Mouse (Mus musculus): ENCODE data around the gene Serpina1a. TPM values are rescaled to one million over a fixed set of nuclear protein-coding genes. Genes with fewer than 3 reads are reported as not detected.
A peak's percentile ranks its signal among the peaks of the same experiment; 100 is the strongest.
"Not testable (repeated sequence)": the region's sequence is repeated elsewhere in the genome, so short reads cannot be mapped to it uniquely, and the experiment has no call there.

Serpina1a gene
- under 1 TPM in 2 of 4 experiments, not detected in 2; 0.34 to 0.43 TPM for total RNA-seq (2022)

GRCm38 (mm10) chr12:103863101-103863974, at the start of gene Serpina1a:
Serpina1a (minus strand) TSS chr12:103863562.
- DNase-seq (ENCODE audit: low spot score in 2 of 2) = not testable (repeated sequence)

- DNase-seq (ENCODE audit: low spot score in 2 of 2) = not testable (repeated sequence)
Measured at GRCm38 (mm10) chr12:103909181-103909580, 45.8 kb upstream of the Serpina1a start.

GRCm38 (mm10) chr12:103907746-103908145, 44.4 kb upstream of the Serpina1a start:
- not testable (repeated sequence) for DNase-seq (ENCODE audit: low spot score in 2 of 2)

- not testable (repeated sequence) for DNase-seq (ENCODE audit: low spot score in 2 of 2)
Measured at GRCm38 (mm10) chr12:103904837-103905340, 41.5 kb upstream of the Serpina1a start, which contains the start of gene Serpina1c. Serpina1c (minus strand) TSS chr12:103904887.

- not testable (repeated sequence) for DNase-seq (ENCODE audit: low spot score in 2 of 2)
Measured at GRCm38 (mm10) chr12:103901929-103902328, 38.6 kb upstream of the Serpina1a start.

GRCm38 (mm10) chr12:103866873-103867272, 3.5 kb upstream of the Serpina1a start:
- DNase-seq (ENCODE audit: low spot score in 2 of 2) = not testable (repeated sequence)

- no peak for DNase-seq (ENCODE audit: low spot score in 2 of 2)
Measured at GRCm38 (mm10) chr12:103860976-103861375, 2.4 kb downstream of the Serpina1a start.

GRCm38 (mm10) chr12:103860571-103860970, 2.8 kb downstream of the Serpina1a start:
- DNase-seq (ENCODE audit: low spot score in 2 of 2) = not testable (repeated sequence)

- not testable (repeated sequence) for DNase-seq (ENCODE audit: low spot score in 2 of 2)
Measured at GRCm38 (mm10) chr12:103859584-103859983, 3.8 kb downstream of the Serpina1a start.

- DNase-seq (ENCODE audit: low spot score in 2 of 2) = not testable (repeated sequence)
Measured at GRCm38 (mm10) chr12:103853032-103853431, 10.3 kb downstream of the Serpina1a start.

- DNase-seq (ENCODE audit: low spot score in 2 of 2) = not testable (repeated sequence)
Measured at GRCm38 (mm10) chr12:103830273-103830672, 33.1 kb downstream of the Serpina1a start, which contains the start of gene Serpina1b. Serpina1b (minus strand) TSS chr12:103830373.

- DNase-seq (ENCODE audit: low spot score in 2 of 2) = not testable (repeated sequence)
Measured at GRCm38 (mm10) chr12:103827661-103828372, 35.5 kb downstream of the Serpina1a start.

GRCm38 (mm10) chr12:103823826-103824225, 39.5 kb downstream of the Serpina1a start:
- DNase-seq (ENCODE audit: low spot score in 2 of 2) = peak in 1 of 2 experiments; percentile 3

Other genes with a start within 250 kb of the Serpina1a start
- not detected for gene Serpina10, start 232.1 kb downstream of the Serpina1a start, total RNA-seq (2022)
- gene Serpina6, start 206.3 kb downstream of the Serpina1a start, total RNA-seq (2022) = not detected
- gene Serpina16, start 187.4 kb downstream of the Serpina1a start, total RNA-seq (2022) = not detected
- gene Serpina1f, start 168.0 kb downstream of the Serpina1a start, total RNA-seq (2022) = not detected
- gene Serpina1d, start 90.0 kb downstream of the Serpina1a start, total RNA-seq (2022) = 1 to 10 TPM in 1 of 4 experiments, not detected in 3; 1.2 TPM
- 1 to 10 TPM in 1 of 4 experiments, not detected in 3; 1.8 TPM for gene Serpina1b, start 33.2 kb downstream of the Serpina1a start, total RNA-seq (2022)
- 1 to 10 TPM in 1 of 4 experiments, not detected in 3; 1.2 TPM for gene Serpina1c, start 41.3 kb upstream of the Serpina1a start, total RNA-seq (2022)
- under 1 TPM in 1 of 4 experiments, not detected in 3; 0.51 TPM for gene Serpina1e, start 95.4 kb upstream of the Serpina1a start, total RNA-seq (2022)
- gene Serpina11, start 126.4 kb upstream of the Serpina1a start, total RNA-seq (2022) = not detected
- not detected for gene Serpina9, start 150.2 kb upstream of the Serpina1a start, total RNA-seq (2022)
- under 1 TPM in 1 of 4 experiments, not detected in 3; 0.07 TPM for gene Serpina12, start 180.9 kb upstream of the Serpina1a start, total RNA-seq (2022)
- gene Serpina5, start 237.6 kb upstream of the Serpina1a start, total RNA-seq (2022) = not detected
- not detected for gene Serpina3a, start 249.2 kb upstream of the Serpina1a start, total RNA-seq (2022)